ENCODE assay signal across 7 mouse cellular contexts in the genomic region with DNA sequence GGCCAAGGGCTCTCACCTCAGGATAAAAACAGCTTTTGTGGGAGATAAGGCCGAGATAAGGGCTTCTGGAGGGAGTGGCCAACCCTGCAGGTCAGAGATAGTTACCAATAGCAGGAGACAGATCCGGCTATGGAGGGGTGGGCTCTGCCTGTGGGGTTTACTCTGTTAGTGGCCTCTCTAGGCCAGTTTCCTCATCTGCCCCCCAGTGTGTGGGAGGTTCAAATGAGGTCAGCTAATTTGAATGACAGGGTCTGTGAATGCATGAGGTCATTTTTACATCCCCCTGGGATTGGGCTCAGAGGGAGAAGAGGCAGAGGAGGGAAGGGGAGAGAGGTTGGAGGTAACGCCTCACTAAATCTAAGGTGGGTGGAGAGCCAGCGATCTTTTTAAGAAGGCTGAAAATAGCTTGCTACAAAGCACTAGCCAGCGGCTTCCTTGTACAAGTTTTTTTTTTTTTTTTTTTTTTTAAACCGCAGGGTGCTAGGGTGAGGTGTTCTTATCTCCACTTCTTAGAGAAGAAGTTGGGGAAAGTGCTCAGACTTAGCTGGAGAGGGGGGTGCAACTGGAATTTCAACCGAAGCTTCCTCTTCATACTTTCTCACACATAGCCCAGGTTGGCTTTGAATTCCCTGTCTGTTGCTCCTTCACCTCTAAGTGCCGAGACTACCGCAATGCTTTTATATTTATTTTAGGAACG. TPM values are rescaled to one million over a fixed set of nuclear protein-coding genes. Genes with fewer than 3 reads are reported as not detected.
DNase-seq lines count a peak whose midpoint lies in the region; ATAC-seq and TF ChIP-seq lines count a peak whose summit lies in the region.

No protein-coding gene starts in this region.

- H3K36me3 ChIP-seq in E14TG2a.4 (ENCODE audit: insufficient read depth, low read length), result no peaks in the 10 kb centered on the region
- H3K36me3 ChIP-seq in hindbrain, embryonic 10.5 days, result no peaks in the 10 kb centered on the region

- H3K4me1 ChIP-seq in E14TG2a.4 (replicated peaks; ENCODE audit: low read depth, low read length), result peaks cover 33% of the 10 kb centered on the region
- peaks cover 44% of the 10 kb centered on the region for H3K4me1 ChIP-seq in hindbrain, embryonic 10.5 days (replicated peaks)

- WGBS in hindbrain, embryonic 10.5 days, result 4% methylated on average over 10 of the region's 10 CpGs

- H3K4me3 ChIP-seq in E14TG2a.4 (replicated peaks; ENCODE audit: low read length), result 0 out of 2 replicates have a peak overlapping the region, but pooled peaks have one; percentile 39
- peak overlapping the region; percentile 43 for H3K4me3 ChIP-seq in hindbrain, embryonic 10.5 days

- ATAC-seq in megakaryocyte-erythroid progenitor cell, adult 5-6 weeks (replicated peaks; ENCODE audit: low FRiP score, low TSS enrichment, poor library complexity, severe bottlenecking), result peak; percentile 28; the same call in 1 of the 2 replicates

- peak overlapping the region; percentile 72 for H3K27ac ChIP-seq in hindbrain, embryonic 10.5 days

- no peak for TF ChIP-seq CTCF in E14TG2a.4 (conservative IDR thresholded peaks at IDR 0.05; ENCODE audit: low read length)

- H3K9me3 ChIP-seq in E14TG2a.4 (ENCODE audit: low read length), result no peaks in the 10 kb centered on the region
- no peaks in the 10 kb centered on the region for H3K9me3 ChIP-seq in hindbrain, embryonic 10.5 days

- peak; percentile 44 for DNase-seq in ES-CJ7 (ENCODE audit: low read depth, low spot score)
- peak; percentile 40 for DNase-seq in hindbrain, embryonic 10.5 days (ENCODE audit: low spot score)
- no peak for DNase-seq in urinary bladder, postnatal 36 days (ENCODE audit: low spot score in 2 of 2)
- DNase-seq in layer of hippocampus, adult 9-11 months, result no peak
- no peak for DNase-seq in adrenal gland, postnatal 25 days

- peaks cover 34% of the 10 kb centered on the region for H3K27me3 ChIP-seq in E14TG2a.4 (ENCODE audit: insufficient read depth, low read length)
- H3K27me3 ChIP-seq in hindbrain, embryonic 10.5 days (ENCODE audit: insufficient read depth, poor library complexity, severe bottlenecking), result peaks cover 19% of the 10 kb centered on the region; the same call in 1 of the 2 replicates

RNA-seq across cellular contexts. Expression of a gene that starts 20.4 kb away (rescaled TPM):
- polyA plus RNA-seq in hindbrain, embryonic 10.5 days (2016; fragmentation: Nextera tagmentation; extraction: Ambion mirVana), result 3.9 and 4.9 TPM in 2 replicates
- total RNA-seq in megakaryocyte-erythroid progenitor cell, adult 5-6 weeks (2014; fragmentation: Nextera tagmentation), result not detected in 2 replicates
- total RNA-seq in megakaryocyte-erythroid progenitor cell, adult 5-6 weeks (2017), result not detected in 2 replicates
- 80.2 and 103 TPM in 2 replicates for total RNA-seq in adrenal gland, postnatal 25 days (2021)

Comparison
In these comparisons a context has a peak if more than half of its experiments do, and no peak if none do; other contexts are left out.
1. DNase-seq: peak in ES-CJ7 (single experiment) and hindbrain, embryonic 10.5 days (single experiment); none in urinary bladder, postnatal 36 days (0 of 2), layer of hippocampus, adult 9-11 months (single experiment) and adrenal gland, postnatal 25 days (single experiment).
2. RNA of a gene that starts 20.4 kb away (total RNA-seq): 80.2 to 103 TPM in adrenal gland, postnatal 25 days; not detected in megakaryocyte-erythroid progenitor cell, adult 5-6 weeks; every median in the first group is over 10 times any median in the second.